Mouse (Mus musculus) limb, embryonic 15.5 days (tissue): ENCODE data around the gene Psmb10. TPM values are rescaled to one million over a fixed set of nuclear protein-coding genes. Genes with fewer than 3 reads are reported as not detected.

ENCODE experiments used
- ATAC-seq: fragments of 200-750 bp; cut with Nextera tagmentation; 2 replicates; pipeline ENCODE4 v1.8.0; 2017; ENCODE audit warnings: low read depth, moderate TSS enrichment; ENCODE audit not compliant: insufficient number of reproducible peaks, low FRiP score, low TSS enrichment
- H3K27ac ChIP-seq: fragments of 300-500 bp; sonication (generic); 2 replicates; pipeline ENCODE4 v1.5.1; 2015; ENCODE audit warnings: moderate library complexity, mild to moderate bottlenecking, inconsistent platforms
- H3K27me3 ChIP-seq: fragments of 300-500 bp; sonication (generic); 2 replicates; pipeline ENCODE4 v1.6.1; 2015; ENCODE audit warnings: inconsistent platforms
- H3K36me3 ChIP-seq: fragments of 300-500 bp; sonication (generic); 2 replicates; pipeline ENCODE4 v1.6.1; 2015; ENCODE audit warnings: inconsistent platforms
- H3K4me1 ChIP-seq: fragments of 300-500 bp; sonication (generic); 2 replicates; pipeline ENCODE4 v1.6.1; 2015; ENCODE audit warnings: inconsistent platforms
- H3K4me2 ChIP-seq: fragments of 300-500 bp; sonication (generic); 2 replicates; pipeline ENCODE4 v1.6.1; 2015; ENCODE audit warnings: mild to moderate bottlenecking, inconsistent platforms
- H3K4me3 ChIP-seq: fragments of 300-500 bp; sonication (generic); 2 replicates; pipeline ENCODE4 v1.5.1; 2015; ENCODE audit warnings: mild to moderate bottlenecking, inconsistent platforms
- H3K9ac ChIP-seq: fragments of 300-500 bp; sonication (generic); 2 replicates; pipeline ENCODE4 v1.6.1; 2015; ENCODE audit warnings: inconsistent platforms
- H3K9me3 ChIP-seq: fragments of 300-500 bp; sonication (generic); 2 replicates; pipeline ENCODE4 v1.6.1; 2016; ENCODE audit warnings: inconsistent platforms
- WGBS: fragments of 180-500 bp; shearing (Covaris S2); methylation state at CpG from one replicate; pipeline ENCODE4 v1.1.7; 2015; 5-methylcytosine and 5-hydroxymethylcytosine counted together
- polyA plus RNA-seq: library from polyadenylated mRNA; unstranded; fragments of >200 nt; fragmentation: Nextera tagmentation; extraction: Ambion mirVana; gene quantifications from 2 replicates; pipeline ENCODE4 v1.2.1, GENCODE M21; 2015

Gene Psmb10
- polyA plus RNA-seq, 1 experiment from 2014 or later = 30.0 TPM

GRCm38 (mm10) chr8:105935863-105936603 lies 2.2 kb downstream of the Psmb10 start:
- WGBS = 23% methylated on average over 7 of the region's 7 CpGs
- ATAC-seq = no peak
- H3K27ac ChIP-seq = peak overlapping the region; percentile 79

GRCm38 (mm10) chr8:105935105-105935504 lies 3.1 kb downstream of the Psmb10 start:
- H3K9me3 ChIP-seq = no peaks in the 10 kb centered on the region
- no peak for ATAC-seq
- H3K27me3 ChIP-seq = no peaks in the 10 kb centered on the region
- H3K27ac ChIP-seq = 0 out of 2 replicates have a peak overlapping the region, but pooled peaks have one; percentile 79
- H3K4me3 ChIP-seq = no peak overlapping the region
- no peak overlapping the region for H3K4me2 ChIP-seq
- H3K9ac ChIP-seq = no peak overlapping the region
- peaks cover 27% of the 10 kb centered on the region for H3K4me1 ChIP-seq
- 71% methylated on average over 6 of the region's 6 CpGs for WGBS
- peaks cover 42% of the 10 kb centered on the region for H3K36me3 ChIP-seq

More at GRCm38 (mm10) chr8:105935863-105936603, 2.2 kb downstream of the Psmb10 start:
- Histone ChIP-seq H3K4me3 (peak overlapping the region; percentile 67), H3K4me1 (peaks cover 25% of the 10 kb centered on the region), H3K4me2 (peak overlapping the region; percentile 93), H3K9ac (peak overlapping the region; percentile 47; the same call in 1 of the 2 replicates), H3K9me3 (no peaks in the 10 kb centered on the region), H3K36me3 (peaks cover 41% of the 10 kb centered on the region), H3K27me3 (no peaks in the 10 kb centered on the region)

GRCm38 (mm10) chr8:105933762-105934161 lies 4.5 kb downstream of the Psmb10 start, which contains the start of gene Ctrl:
Gene Ctrl (minus strand): TSS chr8:105933862.
- H3K4me2 ChIP-seq = no peak within 1 kb of the TSS
- H3K36me3 ChIP-seq = peaks cover 44% of the 10 kb centered on the region
- no peak for ATAC-seq
- H3K27me3 ChIP-seq = no peaks in the 10 kb centered on the region
- H3K27ac ChIP-seq = no peak within 1 kb of the TSS
- 90% methylated on average over 2 of the region's 2 CpGs for WGBS
- no peak within 1 kb of the TSS for H3K9ac ChIP-seq
- no peak within 1 kb of the TSS for H3K4me3 ChIP-seq
- H3K4me1 ChIP-seq = peaks cover 26% of the 10 kb centered on the region
- H3K9me3 ChIP-seq = no peaks in the 10 kb centered on the region

GRCm38 (mm10) chr8:105932525-105932924 lies 5.7 kb downstream of the Psmb10 start:
- Histone ChIP-seq H3K9ac (no peak overlapping the region), H3K4me2 (no peak overlapping the region), H3K27ac (no peak overlapping the region), H3K4me1 (peaks cover 17% of the 10 kb centered on the region), H3K36me3 (peaks cover 44% of the 10 kb centered on the region), H3K9me3 (no peaks in the 10 kb centered on the region), H3K27me3 (no peaks in the 10 kb centered on the region), H3K4me3 (no peak overlapping the region)
- no peak for ATAC-seq
- WGBS = 87% methylated on average over 11 of the region's 11 CpGs

GRCm38 (mm10) chr8:105931271-105931670 lies 7.0 kb downstream of the Psmb10 start:
- no peak overlapping the region for H3K4me3 ChIP-seq
- H3K36me3 ChIP-seq = peaks cover 54% of the 10 kb centered on the region
- no peak overlapping the region for H3K9ac ChIP-seq
- H3K4me2 ChIP-seq = no peak overlapping the region
- no peaks in the 10 kb centered on the region for H3K27me3 ChIP-seq
- H3K4me1 ChIP-seq = peaks cover 11% of the 10 kb centered on the region
- no peaks in the 10 kb centered on the region for H3K9me3 ChIP-seq
- WGBS = 95% methylated on average over 3 of the region's 3 CpGs
- no peak overlapping the region for H3K27ac ChIP-seq
- ATAC-seq = no peak

GRCm38 (mm10) chr8:105930602-105931001 lies 7.6 kb downstream of the Psmb10 start:
- Histone ChIP-seq H3K4me2 (no peak overlapping the region), H3K4me1 (peaks cover 5% of the 10 kb centered on the region; the same call in 1 of the 2 replicates), H3K9ac (0 out of 2 replicates have a peak overlapping the region, but pooled peaks have one; percentile 7), H3K27ac (no peak overlapping the region), H3K36me3 (peaks cover 56% of the 10 kb centered on the region), H3K27me3 (no peaks in the 10 kb centered on the region), H3K9me3 (no peaks in the 10 kb centered on the region), H3K4me3 (no peak overlapping the region)
- no peak for ATAC-seq
- whole genome bisulfite sequencing = 26% methylated on average over 8 of the region's 8 CpGs

GRCm38 (mm10) chr8:105925123-105925522 lies 13.1 kb downstream of the Psmb10 start:
- H3K36me3 ChIP-seq = peaks cover 38% of the 10 kb centered on the region
- no peaks in the 10 kb centered on the region for H3K27me3 ChIP-seq
- no peak overlapping the region for H3K9ac ChIP-seq
- no peak overlapping the region for H3K27ac ChIP-seq
- no peak overlapping the region for H3K4me2 ChIP-seq
- ATAC-seq = no peak
- no peaks in the 10 kb centered on the region for H3K4me1 ChIP-seq
- no peaks in the 10 kb centered on the region for H3K9me3 ChIP-seq
- 74% methylated on average over 3 of the region's 3 CpGs for WGBS
- no peak overlapping the region for H3K4me3 ChIP-seq

GRCm38 (mm10) chr8:105919390-105919789 lies 18.9 kb downstream of the Psmb10 start:
- ATAC-seq = no peak
- no peak overlapping the region for H3K9ac ChIP-seq
- no peak overlapping the region for H3K4me2 ChIP-seq
- WGBS = 83% methylated on average over 3 of the region's 3 CpGs
- H3K9me3 ChIP-seq = no peaks in the 10 kb centered on the region
- no peaks in the 10 kb centered on the region for H3K4me1 ChIP-seq
- H3K36me3 ChIP-seq = peaks cover 48% of the 10 kb centered on the region
- no peak overlapping the region for H3K4me3 ChIP-seq
- no peaks in the 10 kb centered on the region for H3K27me3 ChIP-seq
- no peak overlapping the region for H3K27ac ChIP-seq

GRCm38 (mm10) chr8:105900941-105901616 lies 37.2 kb downstream of the Psmb10 start:
- H3K4me3 ChIP-seq = peak overlapping the region; percentile 95
- peak overlapping the region; percentile 62 for H3K4me2 ChIP-seq
- WGBS = 29% methylated on average over 16 of the region's 16 CpGs
- H3K4me1 ChIP-seq = peaks cover 11% of the 10 kb centered on the region
- H3K9me3 ChIP-seq = no peaks in the 10 kb centered on the region
- peak overlapping the region; percentile 94 for H3K27ac ChIP-seq
- no peaks in the 10 kb centered on the region for H3K27me3 ChIP-seq
- H3K9ac ChIP-seq = peak overlapping the region; percentile 100
- no peak for ATAC-seq
- H3K36me3 ChIP-seq = 0 out of 2 replicates have a peak, but pooled peaks cover 6% of the 10 kb centered on the region

GRCm38 (mm10) chr8:105900180-105900940 lies 37.9 kb downstream of the Psmb10 start, which contains the start of gene Pskh1:
Gene Pskh1 (plus strand): TSS chr8:105900441.
- no peaks in the 10 kb centered on the region for H3K27me3 ChIP-seq
- peak within 1 kb of the TSS; percentile 94 for H3K27ac ChIP-seq
- peaks cover 11% of the 10 kb centered on the region for H3K4me1 ChIP-seq
- H3K4me3 ChIP-seq = peak within 1 kb of the TSS; percentile 95
- under 1% methylated on average over 68 of the region's 68 CpGs for WGBS
- H3K9me3 ChIP-seq = no peaks in the 10 kb centered on the region
- ATAC-seq = peak; percentile 88
- peak within 1 kb of the TSS; percentile 100 for H3K9ac ChIP-seq
- H3K36me3 ChIP-seq = peaks cover 9% of the 10 kb centered on the region; the same call in 1 of the 2 replicates
- H3K4me2 ChIP-seq = peak within 1 kb of the TSS; percentile 62

- no peak for ATAC-seq
- H3K4me3 ChIP-seq = no peak overlapping the region
- no peak overlapping the region for H3K4me2 ChIP-seq
- no peak overlapping the region for H3K27ac ChIP-seq
- WGBS = 76% methylated on average over 9 of the region's 9 CpGs
- H3K9ac ChIP-seq = no peak overlapping the region
- H3K27me3 ChIP-seq = no peaks in the 10 kb centered on the region
- peaks cover 16% of the 10 kb centered on the region for H3K4me1 ChIP-seq
- peaks cover 25% of the 10 kb centered on the region for H3K36me3 ChIP-seq
- H3K9me3 ChIP-seq = no peaks in the 10 kb centered on the region
Measured at GRCm38 (mm10) chr8:105897801-105898480, 40.3 kb downstream of the Psmb10 start.
